Mouse (Mus musculus) kidney, adult 8-10 months (tissue): ENCODE data around the gene Catip.
"Not testable (repeated sequence)": the region's sequence is repeated elsewhere in the genome, so short reads cannot be mapped to it uniquely, and the experiment has no call there.

Experiments used
- DNase-seq, 2 experiments: peaks; one replicate each; pipeline ENCODE4 v3.0.0; 2022

The Catip gene

GRCm38 (mm10) chr1:74361812-74362211, at the start of gene Catip:
Gene Catip (plus strand): TSS chr1:74362108.
- peak; percentile 82 to 83 for DNase-seq

GRCm38 (mm10) chr1:74313049-74313692, 48.7 kb upstream of the Catip start:
- DNase-seq, result peak; percentile 71 to 80

GRCm38 (mm10) chr1:74314796-74315195, 47.1 kb upstream of the Catip start:
- DNase-seq, result no peak

GRCm38 (mm10) chr1:74316114-74316827, 45.6 kb upstream of the Catip start:
- no peak for DNase-seq

GRCm38 (mm10) chr1:74318711-74319110, 43.2 kb upstream of the Catip start:
- no peak for DNase-seq

GRCm38 (mm10) chr1:74321396-74321795, 40.5 kb upstream of the Catip start:
- no peak for DNase-seq

GRCm38 (mm10) chr1:74326916-74327315, 35.0 kb upstream of the Catip start:
- DNase-seq, result not testable (repeated sequence)

- DNase-seq, result peak; percentile 25 to 56
These were observed 31.9 kb upstream of the Catip start for GRCm38 (mm10) chr1:74329899-74330431.

- peak in 1 of 2 experiments; percentile 21 for DNase-seq
These were observed 30.7 kb upstream of the Catip start for GRCm38 (mm10) chr1:74331046-74331681.

- peak; percentile 98 to 99 for DNase-seq
These were observed 29.6 kb upstream of the Catip start for GRCm38 (mm10) chr1:74332241-74332763.

GRCm38 (mm10) chr1:74332930-74333329, 29.0 kb upstream of the Catip start:
- no peak for DNase-seq

GRCm38 (mm10) chr1:74334607-74335006, 27.3 kb upstream of the Catip start:
- no peak for DNase-seq

- no peak for DNase-seq
These were observed 26.9 kb upstream of the Catip start for GRCm38 (mm10) chr1:74335033-74335432.

- DNase-seq, result peak in 1 of 2 experiments; percentile 56
These were observed 26.3 kb upstream of the Catip start for GRCm38 (mm10) chr1:74335436-74336170.

GRCm38 (mm10) chr1:74337241-74337771, 24.6 kb upstream of the Catip start:
- no peak for DNase-seq

- DNase-seq, result no peak
These were observed 23.9 kb upstream of the Catip start for GRCm38 (mm10) chr1:74338013-74338412.

GRCm38 (mm10) chr1:74338626-74339025, 23.3 kb upstream of the Catip start:
- no peak for DNase-seq

- DNase-seq, result no peak
These were observed 22.0 kb upstream of the Catip start for GRCm38 (mm10) chr1:74339917-74340316.

GRCm38 (mm10) chr1:74340361-74340764, 21.5 kb upstream of the Catip start:
- DNase-seq, result peak; percentile 83 to 85

- not testable (repeated sequence) for DNase-seq
These were observed 20.9 kb upstream of the Catip start for GRCm38 (mm10) chr1:74340992-74341391.

GRCm38 (mm10) chr1:74341898-74342297, 20.0 kb upstream of the Catip start:
- DNase-seq, result no peak

GRCm38 (mm10) chr1:74342308-74342707, 19.6 kb upstream of the Catip start:
- no peak for DNase-seq
